Mouse (Mus musculus) layer of hippocampus, adult 18-20 months (tissue): Measurements from ENCODE around the gene Rbl1. TPM values are rescaled to one million over a fixed set of nuclear protein-coding genes. Genes with fewer than 3 reads are reported as not detected.
"Not testable (repeated sequence)": the region's sequence is repeated elsewhere in the genome, so short reads cannot be mapped to it uniquely, and the experiment has no call there.

Source experiments
- DNase-seq, 2 experiments: peaks; one replicate each; pipeline ENCODE4 v3.0.0; 2022; ENCODE audit warnings: low spot score in 2 of 2
- total RNA-seq, 2 experiments: library from RNA; stranded (reverse); gene quantifications; 2 replicates each; pipeline ENCODE4 v1.2.3; 2021

The Rbl1 gene
- total RNA-seq, 2 experiments from 2014 or later, result 1.1 to 1.9 TPM

DNA sequence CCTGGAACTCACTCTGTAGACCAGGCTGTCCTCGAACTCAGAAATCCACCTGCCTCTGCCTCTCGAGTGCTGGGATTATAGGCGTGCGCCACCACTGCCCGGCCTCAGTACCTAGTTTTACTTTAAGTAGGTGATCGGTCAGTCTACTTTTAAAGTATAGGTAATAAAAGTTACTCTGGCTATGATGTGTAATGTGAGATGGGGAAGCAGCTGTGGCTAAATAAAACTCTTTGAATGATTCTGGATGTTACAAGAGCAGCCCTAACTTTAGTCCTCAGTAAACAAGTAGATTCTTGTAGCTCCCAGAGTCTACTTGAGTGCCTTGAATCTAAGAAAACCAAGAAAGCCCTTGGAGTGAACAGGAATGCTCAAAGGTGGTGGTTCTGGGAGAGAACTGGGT, 31.4 kb downstream of the Rbl1 start:
- DNase-seq, result no peak

- DNase-seq, result no peak
These were observed 33.7 kb downstream of the Rbl1 start for GRCm38 (mm10) chr2:157170626-157171025.

DNA sequence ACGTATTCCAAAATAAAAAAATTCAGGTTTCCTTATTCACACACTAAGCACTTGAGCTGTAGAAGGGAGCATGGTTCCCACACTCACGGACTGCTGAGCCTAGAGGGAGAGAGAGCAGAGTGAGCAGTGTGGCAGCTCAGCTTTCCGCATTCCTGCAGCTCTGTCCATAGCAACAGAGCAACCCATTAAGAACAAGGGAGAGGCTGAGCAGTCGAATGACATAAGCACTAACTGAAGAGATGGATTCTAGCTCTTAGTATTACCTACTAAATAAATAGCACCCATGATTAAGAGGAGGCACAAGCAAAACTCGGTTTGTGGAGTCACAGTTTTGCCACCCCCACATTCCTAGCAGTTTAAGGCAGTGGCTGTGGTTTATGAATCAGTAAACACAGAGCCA, 34.2 kb downstream of the Rbl1 start:
- peak in 1 of 2 experiments; percentile 16 for DNase-seq

GRCm38 (mm10) chr2:157166371-157167080, 37.8 kb downstream of the Rbl1 start:
- DNase-seq, result peak; percentile 11 to 40

DNA sequence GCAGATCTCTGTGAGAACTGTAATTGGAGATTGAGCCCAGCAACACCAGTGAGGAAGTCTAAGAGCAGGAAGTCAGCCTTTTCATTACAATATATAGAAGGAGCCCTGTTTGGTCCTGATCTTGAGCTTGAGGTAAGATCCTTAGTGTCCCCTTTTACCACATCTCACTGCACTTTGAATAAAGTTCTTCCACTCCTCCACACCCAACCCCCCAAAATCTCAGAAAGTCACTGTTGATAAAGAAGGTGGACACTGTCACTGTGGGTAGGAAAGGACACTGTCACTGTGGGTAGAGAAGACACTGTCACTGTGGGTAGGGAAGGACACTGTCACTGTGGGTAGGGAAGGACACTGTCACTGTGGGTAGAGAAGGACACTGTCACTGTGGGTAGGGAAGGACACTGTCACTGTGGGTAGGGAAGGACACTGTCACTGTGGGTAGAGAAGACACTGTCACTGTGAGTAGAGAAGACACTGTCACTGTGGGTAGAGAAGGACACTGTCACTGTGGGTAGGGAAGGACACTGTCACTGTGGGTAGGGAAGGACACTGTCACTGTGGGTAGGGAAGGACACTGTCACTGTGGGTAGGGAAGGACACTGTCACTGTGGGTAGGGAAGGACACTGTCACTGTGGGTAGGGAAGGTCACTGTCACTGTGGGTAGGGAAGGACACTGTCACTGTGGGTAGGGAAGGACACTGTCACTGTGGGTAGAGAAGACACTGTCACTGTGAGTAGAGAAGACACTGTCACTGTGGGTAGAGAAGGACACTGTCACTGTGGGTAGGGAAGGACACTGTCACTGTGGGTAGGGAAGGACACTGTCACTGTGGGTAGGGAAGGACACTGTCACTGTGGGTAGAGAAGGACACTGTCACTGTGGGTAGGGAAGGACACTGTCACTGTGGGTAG, 38.8 kb downstream of the Rbl1 start:
- DNase-seq, result not testable (repeated sequence)

GRCm38 (mm10) chr2:157164101-157164500, 40.2 kb downstream of the Rbl1 start:
- DNase-seq, result no peak

DNA sequence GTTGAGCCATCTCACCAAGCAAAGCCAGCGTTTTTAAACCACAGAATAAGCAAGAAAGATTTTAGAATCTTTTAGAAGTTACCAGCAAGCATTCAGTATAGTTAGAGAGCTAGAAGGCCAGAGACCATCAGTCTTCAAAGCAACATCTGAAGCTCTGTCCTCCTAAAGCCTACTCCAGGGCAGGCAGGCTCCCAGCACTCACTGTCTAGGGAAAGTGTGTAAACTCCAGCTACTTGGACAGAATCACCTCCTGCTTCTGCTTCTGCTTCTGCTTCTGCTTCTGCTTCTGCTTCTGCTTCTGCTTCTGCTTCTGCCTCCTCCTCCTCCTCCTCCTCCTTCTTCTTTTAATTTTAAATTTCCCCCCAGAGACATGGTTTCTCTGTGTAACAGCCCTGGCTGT, 48.3 kb downstream of the Rbl1 start:
- no peak for DNase-seq

GRCm38 (mm10) chr2:157153235-157153634, 51.1 kb downstream of the Rbl1 start:
- no peak for DNase-seq

- DNase-seq, result no peak
These were observed 55.9 kb downstream of the Rbl1 start for GRCm38 (mm10) chr2:157148417-157148816.

DNA sequence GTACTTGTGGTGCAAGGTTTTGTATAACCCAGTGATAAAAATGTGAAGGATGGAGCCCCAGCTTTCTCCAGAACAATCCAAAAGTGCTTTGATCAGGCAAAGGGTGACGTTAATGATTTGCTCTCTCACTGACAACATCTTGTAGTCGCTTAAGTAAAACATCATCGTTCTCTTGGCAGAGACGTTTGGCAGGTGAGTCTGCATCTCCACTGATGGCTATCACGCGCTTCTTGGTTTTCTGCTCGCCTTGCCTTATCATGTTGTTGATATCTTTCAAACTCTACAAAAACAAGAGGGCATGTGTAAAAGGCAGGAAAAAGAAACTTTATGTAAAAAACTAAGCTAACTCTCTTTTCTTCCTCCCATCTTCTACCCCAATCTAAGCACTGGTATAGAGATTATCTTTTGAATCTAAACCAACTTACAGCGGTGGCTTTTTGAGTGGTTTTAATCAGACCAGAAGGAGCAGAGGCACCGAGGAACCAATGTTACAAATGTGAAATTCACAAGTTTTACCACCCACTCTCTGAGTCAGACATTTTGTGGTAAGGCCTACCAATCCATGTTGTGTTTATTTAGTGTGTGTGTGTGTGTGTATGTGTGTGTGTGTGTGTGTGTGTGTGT, 56.8 kb downstream of the Rbl1 start:
- no peak for DNase-seq

GRCm38 (mm10) chr2:157145173-157145572, 59.2 kb downstream of the Rbl1 start:
- no peak for DNase-seq

DNA sequence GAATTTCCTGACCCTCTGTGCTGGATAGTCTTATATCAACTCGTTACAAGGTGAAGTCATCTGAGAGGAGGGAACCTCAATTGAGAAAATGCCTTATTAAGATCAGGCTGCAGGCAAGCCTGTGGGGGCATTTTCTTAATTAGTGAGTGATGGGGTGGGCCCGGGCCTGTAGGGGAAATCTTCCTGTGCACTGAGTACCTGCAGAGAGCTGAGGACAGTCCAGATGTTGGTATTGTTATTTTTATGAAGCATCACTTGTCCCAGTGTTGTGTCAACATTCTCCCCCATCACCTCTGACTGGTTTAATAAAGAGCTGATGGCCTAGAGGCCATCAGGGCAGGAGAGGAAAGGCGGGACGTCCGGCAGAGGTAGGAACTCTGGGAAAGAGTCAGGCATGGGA, 60.2 kb downstream of the Rbl1 start:
- no peak for DNase-seq

DNA sequence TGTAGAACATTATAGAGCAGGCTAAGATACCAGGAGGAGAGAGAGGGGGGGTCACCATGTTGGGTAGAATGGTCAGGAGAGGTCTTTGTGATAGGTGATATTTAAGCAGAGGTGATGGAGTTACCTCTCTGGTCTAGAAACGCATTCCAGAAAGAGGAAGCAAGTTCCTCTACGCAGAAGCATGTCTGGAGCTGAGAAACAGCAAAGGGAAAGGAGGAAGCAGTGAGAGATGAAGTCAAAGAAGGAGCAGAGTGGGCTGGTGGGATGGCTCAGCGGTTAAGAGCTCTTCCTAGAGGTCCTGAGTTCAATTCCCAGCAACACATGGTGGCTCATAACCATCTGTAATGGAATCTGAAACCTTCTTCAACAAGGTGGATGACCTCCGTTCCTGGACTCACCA, 62.4 kb downstream of the Rbl1 start:
- no peak for DNase-seq

DNA sequence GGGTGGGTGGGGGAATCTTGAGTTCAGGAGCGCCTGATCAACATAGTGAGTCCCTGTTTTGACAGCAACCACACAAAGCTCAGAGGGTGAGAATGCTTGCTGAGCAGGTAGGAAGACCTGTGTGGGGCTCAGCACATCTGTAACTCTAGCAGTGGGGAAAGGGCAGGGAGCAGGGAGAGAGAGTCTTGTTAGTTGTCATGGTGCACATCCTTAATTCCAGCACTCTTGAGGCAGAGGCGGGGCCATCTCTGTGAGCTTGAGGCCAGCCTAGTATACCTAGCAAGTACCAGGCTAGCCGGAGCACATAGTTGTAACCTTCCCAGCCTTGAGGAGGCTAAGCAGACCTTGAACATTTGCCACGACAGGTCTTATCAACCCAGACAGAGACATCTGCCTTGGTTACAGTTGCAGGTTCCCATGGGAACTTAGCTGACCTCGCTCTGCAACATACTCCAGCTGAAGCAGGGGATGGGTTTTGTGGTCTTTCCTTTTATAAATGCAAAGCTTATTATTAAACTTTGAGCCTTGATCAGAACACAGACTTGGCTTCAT, 65.0 kb downstream of the Rbl1 start:
- no peak for DNase-seq

- DNase-seq, result no peak
These were observed 65.5 kb downstream of the Rbl1 start for GRCm38 (mm10) chr2:157138808-157139207.

GRCm38 (mm10) chr2:157137959-157138731, 66.2 kb downstream of the Rbl1 start:
- DNase-seq, result no peak

GRCm38 (mm10) chr2:157136646-157137045, 67.7 kb downstream of the Rbl1 start:
- DNase-seq, result no peak

GRCm38 (mm10) chr2:157136176-157136575, 68.2 kb downstream of the Rbl1 start:
- no peak for DNase-seq

GRCm38 (mm10) chr2:157135529-157136120, 68.7 kb downstream of the Rbl1 start:
- peak in 1 of 2 experiments; percentile 1 for DNase-seq

- peak; percentile 81 to 91 for DNase-seq
These were observed 69.3 kb downstream of the Rbl1 start, which contains the start of gene Samhd1 for GRCm38 (mm10) chr2:157135014-157135413. Samhd1 (minus strand) TSS chr2:157135265.
